Comparison of ENCODE assay signal across 9 mouse cellular contexts in genomic region chr16:76866465-76866802, GRCm38 (mm10).
A peak's percentile ranks its signal among the peaks of the same experiment; 100 is the strongest.
DNase-seq lines count a peak whose midpoint lies in the region; ATAC-seq lines count a peak whose summit lies in the region.
"Had no signal": no experiment of that assay in that cellular context is flagged by ENCODE, and none has a peak within 500 bp of the region (broad histone marks: within the 10 kb centered on the region; RNA-seq: fewer than 3 reads in every experiment).

No protein-coding gene starts in this region.

- 36% methylated on average over 4 of the region's 4 CpGs for WGBS in kidney, embryonic 15.5 days
- WGBS in hindbrain, embryonic 12.5 days, result 57% methylated on average over 4 of the region's 4 CpGs
- 50% methylated on average over 4 of the region's 4 CpGs for WGBS in midbrain, embryonic 13.5 days

- no peak overlapping the region for H3K4me3 ChIP-seq in kidney, embryonic 15.5 days (replicated peaks)
- H3K4me3 ChIP-seq in hindbrain, embryonic 12.5 days, result no peak overlapping the region
- H3K4me3 ChIP-seq in midbrain, embryonic 13.5 days (replicated peaks), result no peak overlapping the region

- no peak overlapping the region for H3K9ac ChIP-seq in kidney, embryonic 15.5 days
- H3K9ac ChIP-seq in hindbrain, embryonic 12.5 days, result no peak overlapping the region
- no peak overlapping the region for H3K9ac ChIP-seq in midbrain, embryonic 13.5 days (replicated peaks)
- H3K9ac ChIP-seq: heart, embryonic 15.5 days had no signal

- H3K27ac ChIP-seq in kidney, embryonic 15.5 days, result no peak overlapping the region
- H3K27ac ChIP-seq in hindbrain, embryonic 12.5 days, result no peak overlapping the region
- no peak overlapping the region for H3K27ac ChIP-seq in midbrain, embryonic 13.5 days
- H3K27ac ChIP-seq: heart, embryonic 15.5 days had no signal

- peaks cover 7% of the 10 kb centered on the region; the same call in 1 of the 2 replicates for H3K4me1 ChIP-seq in kidney, embryonic 15.5 days
- no peaks in the 10 kb centered on the region for H3K4me1 ChIP-seq in hindbrain, embryonic 12.5 days
- H3K4me1 ChIP-seq in midbrain, embryonic 13.5 days (replicated peaks), result peaks cover 4% of the 10 kb centered on the region; the same call in 1 of the 2 replicates
- H3K4me1 ChIP-seq: heart, embryonic 15.5 days had no signal

- no peaks in the 10 kb centered on the region for H3K36me3 ChIP-seq in kidney, embryonic 15.5 days
- H3K36me3 ChIP-seq in hindbrain, embryonic 12.5 days, result no peaks in the 10 kb centered on the region
- H3K36me3 ChIP-seq in midbrain, embryonic 13.5 days, result no peaks in the 10 kb centered on the region
- H3K36me3 ChIP-seq: heart, embryonic 15.5 days had no signal

- 0 out of 2 replicates have a peak, but pooled peaks have one; percentile 31 for ATAC-seq in kidney, embryonic 15.5 days (replicated peaks; ENCODE audit: low FRiP score)
- ATAC-seq in common myeloid progenitor, adult 5-6 weeks (replicated peaks; ENCODE audit: low read depth, poor library complexity, severe bottlenecking), result peak; percentile 29; the same call in 1 of the 2 replicates
- ATAC-seq in hindbrain, embryonic 12.5 days (ENCODE audit: low FRiP score), result no peak
- ATAC-seq in midbrain, embryonic 13.5 days, result peak; percentile 61; the same call in 1 of the 2 replicates

- H3K9me3 ChIP-seq in kidney, embryonic 15.5 days (replicated peaks), result no peaks in the 10 kb centered on the region
- H3K9me3 ChIP-seq in hindbrain, embryonic 12.5 days (replicated peaks), result no peaks in the 10 kb centered on the region
- no peaks in the 10 kb centered on the region for H3K9me3 ChIP-seq in midbrain, embryonic 13.5 days
- H3K9me3 ChIP-seq: heart, embryonic 15.5 days had no signal

- no peak overlapping the region for H3K4me2 ChIP-seq in kidney, embryonic 15.5 days
- H3K4me2 ChIP-seq in hindbrain, embryonic 12.5 days (replicated peaks), result 0 out of 2 replicates have a peak overlapping the region, but pooled peaks have one; percentile 41
- peak overlapping the region; percentile 38; the same call in 1 of the 2 replicates for H3K4me2 ChIP-seq in midbrain, embryonic 13.5 days (replicated peaks)

- no peak for DNase-seq in kidney, adult 9 months
- no peak for DNase-seq in gastrocnemius, postnatal 10 days
- DNase-seq in ovary, postnatal 14 days (ENCODE audit: low spot score), result no peak
- no peak for DNase-seq in yolk sac, embryonic 10.5 days (ENCODE audit: low spot score)

- no peaks in the 10 kb centered on the region for H3K27me3 ChIP-seq in kidney, embryonic 15.5 days
- no peaks in the 10 kb centered on the region for H3K27me3 ChIP-seq in hindbrain, embryonic 12.5 days
- H3K27me3 ChIP-seq in midbrain, embryonic 13.5 days, result peaks cover 25% of the 10 kb centered on the region
- H3K27me3 ChIP-seq: heart, embryonic 15.5 days had no signal
